Comparison of ENCODE assay signal across 9 mouse cellular contexts in genomic region chr10:43034811-43035210, GRCm38 (mm10).
DNase-seq lines count a peak whose midpoint lies in the region; ATAC-seq and TF ChIP-seq lines count a peak whose summit lies in the region.
"Had no signal": no experiment of that assay in that cellular context is flagged by ENCODE, and none has a peak within 500 bp of the region (broad histone marks: within the 10 kb centered on the region; RNA-seq: fewer than 3 reads in every experiment).

No protein-coding gene starts in this region.

- peak; percentile 68 for ATAC-seq in heart, embryonic 14.5 days (ENCODE audit: insufficient number of reproducible peaks, insufficient read depth, low FRiP score, low read depth)
- peak; percentile 44 for ATAC-seq in liver, postnatal 0 days
- ATAC-seq in erythroblast, adult 5-6 weeks (replicated peaks; ENCODE audit: low FRiP score, poor library complexity, severe bottlenecking): no peak
- ATAC-seq in frontal cortex, adult (ENCODE audit: low TSS enrichment): no peak
- ATAC-seq: intestine, postnatal 0 days had no signal

- no peaks in the 10 kb centered on the region for H3K36me3 ChIP-seq in heart, embryonic 14.5 days (ENCODE audit: control insufficient read depth, insufficient read depth, low read length)
- no peaks in the 10 kb centered on the region for H3K36me3 ChIP-seq in liver, postnatal 0 days (replicated peaks; ENCODE audit: insufficient read depth, low read length)
- H3K36me3 ChIP-seq: embryonic facial prominence, embryonic 12.5 days had no signal

- no peaks in the 10 kb centered on the region for H3K27me3 ChIP-seq in heart, embryonic 14.5 days (ENCODE audit: control insufficient read depth, insufficient read depth, low read length)
- no peaks in the 10 kb centered on the region for H3K27me3 ChIP-seq in liver, postnatal 0 days (ENCODE audit: insufficient read depth, low read length)
- H3K27me3 ChIP-seq: embryonic facial prominence, embryonic 12.5 days had no signal

- no peak for TF ChIP-seq EP300 in liver, postnatal 0 days (IDR thresholded peaks at IDR 0.05; ENCODE audit: low read depth)

- 0 out of 2 replicates have a peak, but pooled peaks cover 2% of the 10 kb centered on the region for H3K9me3 ChIP-seq in heart, embryonic 14.5 days (ENCODE audit: control insufficient read depth, low read length)
- H3K9me3 ChIP-seq in liver, postnatal 0 days (ENCODE audit: low read length): no peaks in the 10 kb centered on the region; the same call in 1 of the 2 replicates
- H3K9me3 ChIP-seq: embryonic facial prominence, embryonic 12.5 days had no signal

- H3K4me1 ChIP-seq in heart, embryonic 14.5 days (ENCODE audit: control insufficient read depth in 2 of 2, insufficient read depth in 2 of 2, low read length in 2 of 2): peaks cover 20 to 36% of the 10 kb centered on the region in 2 experiments
- no peaks in the 10 kb centered on the region for H3K4me1 ChIP-seq in liver, postnatal 0 days (ENCODE audit: insufficient read depth)

- H3K9ac ChIP-seq in heart, embryonic 14.5 days (ENCODE audit: low read length): no peak overlapping the region
- no peak overlapping the region for H3K9ac ChIP-seq in liver, postnatal 0 days (replicated peaks)
- H3K9ac ChIP-seq: embryonic facial prominence, embryonic 12.5 days had no signal

- no peak overlapping the region for H3K4me2 ChIP-seq in heart, embryonic 14.5 days (ENCODE audit: low read length)
- H3K4me2 ChIP-seq in liver, postnatal 0 days (ENCODE audit: low read depth, low read length): no peak overlapping the region
- H3K4me2 ChIP-seq: embryonic facial prominence, embryonic 12.5 days had no signal

- peak; percentile 92 for DNase-seq in 416B (ENCODE audit: low read depth)
- peak; percentile 69 for DNase-seq in adrenal gland, adult 8-10 months
- DNase-seq in liver, postnatal 0 days: peak; percentile 41
- DNase-seq in right cerebral cortex, adult 18-20 months: no peak

- peak overlapping the region; percentile 9 to 45 for H3K27ac ChIP-seq in heart, embryonic 14.5 days (replicated peaks in 1 of 2; ENCODE audit: control insufficient read depth in 1 of 2, insufficient read depth in 1 of 2, low read depth in 2 of 2, low read length in 2 of 2)
- no peak overlapping the region for H3K27ac ChIP-seq in liver, postnatal 0 days (ENCODE audit: low read depth)
- H3K27ac ChIP-seq: embryonic facial prominence, embryonic 12.5 days had no signal

- no peak overlapping the region for H3K4me3 ChIP-seq in heart, embryonic 14.5 days (ENCODE audit: control insufficient read depth in 1 of 2, insufficient read depth in 1 of 2, low read depth in 1 of 2, low read length in 2 of 2)
- no peak overlapping the region for H3K4me3 ChIP-seq in liver, postnatal 0 days (ENCODE audit: low read depth, low read length)
- H3K4me3 ChIP-seq: embryonic facial prominence, embryonic 12.5 days had no signal

- no peak for TF ChIP-seq CTCF in liver, postnatal 0 days (IDR thresholded peaks at IDR 0.05; ENCODE audit: low read depth)

- 36% methylated on average over 4 of the region's 4 CpGs for WGBS in heart, embryonic 14.5 days
- 54% methylated on average over 4 of the region's 4 CpGs for WGBS in liver, postnatal 0 days (ENCODE audit: insufficient replicate concordance)

Comparison
In these comparisons a context has a peak if more than half of its experiments do, and no peak if none do; other contexts are left out.
1. ATAC-seq: peak in heart, embryonic 14.5 days (single experiment) and liver, postnatal 0 days (single experiment); none in erythroblast, adult 5-6 weeks (single experiment) and frontal cortex, adult (single experiment).